10 mouse cellular contexts compared by ENCODE assay signal in genomic region chr13:59741697-59742096, GRCm38 (mm10). TPM values are rescaled to one million over a fixed set of nuclear protein-coding genes. Genes with fewer than 3 reads are reported as not detected.
DNase-seq lines count a peak whose midpoint lies in the region; ATAC-seq lines count a peak whose summit lies in the region.
"Had no signal": no experiment of that assay in that cellular context is flagged by ENCODE, and none has a peak within 500 bp of the region (broad histone marks: within the 10 kb centered on the region; RNA-seq: fewer than 3 reads in every experiment).

No protein-coding gene starts in this region.

- no peaks in the 10 kb centered on the region for H3K27me3 ChIP-seq in splenic B cell, adult 2 months (ENCODE audit: control insufficient read depth, insufficient read depth, low read length, poor library complexity, severe bottlenecking)
- H3K27me3 ChIP-seq: lung, embryonic 15.5 days had no signal

- no peaks in the 10 kb centered on the region for H3K36me3 ChIP-seq in splenic B cell, adult 2 months (ENCODE audit: control insufficient read depth, insufficient read depth, low read length, poor library complexity, severe bottlenecking)
- H3K36me3 ChIP-seq: lung, embryonic 15.5 days had no signal

- ATAC-seq in common myeloid progenitor, adult 5-6 weeks (replicated peaks; ENCODE audit: low read depth, poor library complexity, severe bottlenecking): peak; percentile 86

- DNase-seq in heart, adult 8-10 months (ENCODE audit: low spot score): peak; percentile 16
- DNase-seq in heart, adult 9 months (ENCODE audit: low spot score in 2 of 2): no peak
- DNase-seq in retina, embryonic 14.5 days (ENCODE audit: low spot score): peak; percentile 20
- DNase-seq in retina, postnatal 1 day: no peak
- peak; percentile 32 for DNase-seq in splenic B cell, adult 2 months (ENCODE audit: low read depth, low spot score)
- no peak for DNase-seq in cerebellum, postnatal 36 days
- DNase-seq in neural tube, embryonic 10.5 days (ENCODE audit: extremely low spot score, low spot score): no peak
- DNase-seq: cerebellum, adult 18-20 months had no signal

RNA-seq across cellular contexts. Expression of gene 1700014D04Rik, which starts 4.9 kb away (rescaled TPM):
- not detected for total RNA-seq in heart, adult 8-10 months (2022)
- total RNA-seq in common myeloid progenitor, adult 5-6 weeks (2017): 0.18 TPM in 1 of 2 replicates, not detected in the other

RNA-seq across cellular contexts. Expression of gene Spata31d1d, which starts 10.1 kb away (rescaled TPM):
- not detected for total RNA-seq in heart, adult 8-10 months (2022)
- total RNA-seq in common myeloid progenitor, adult 5-6 weeks (2017): not detected in 2 replicates

RNA-seq across cellular contexts. Expression of gene Isca1, which starts 27.9 kb away (rescaled TPM):
- total RNA-seq in heart, adult 8-10 months (2022): 100 to 1,000 TPM; 215 to 235 (median 226) TPM
- 49.7 and 50.9 TPM in 2 replicates for total RNA-seq in common myeloid progenitor, adult 5-6 weeks (2017)

RNA-seq across cellular contexts. Expression of gene Spata31d1b, which starts 29.6 kb away (rescaled TPM):
- not detected for total RNA-seq in heart, adult 8-10 months (2022)
- total RNA-seq in common myeloid progenitor, adult 5-6 weeks (2017): not detected in 2 replicates

RNA-seq across cellular contexts. Expression of gene Spata31d1a, which starts 31.6 kb away (rescaled TPM):
- total RNA-seq in heart, adult 8-10 months (2022): not detected
- not detected in 2 replicates for total RNA-seq in common myeloid progenitor, adult 5-6 weeks (2017)

Comparison
In these comparisons a context has a peak if more than half of its experiments do, and no peak if none do; other contexts are left out.
1. DNase-seq: peak in heart, adult 8-10 months (single experiment), retina, embryonic 14.5 days (single experiment) and splenic B cell, adult 2 months (single experiment); none in heart, adult 9 months (0 of 2), retina, postnatal 1 day (single experiment), cerebellum, postnatal 36 days (0 of 2) and neural tube, embryonic 10.5 days (single experiment).